Mouse (Mus musculus): ENCODE measurements around the gene Ms4a10.

- no peak for TF ChIP-seq HCFC1 (IDR thresholded peaks at IDR 0.05; ENCODE audit: borderline replicate concordance, insufficient read depth, low read length)
- no peak for TF ChIP-seq CHD2 (IDR thresholded peaks at IDR 0.05; ENCODE audit: low read depth, low read length)
- no peak for TF ChIP-seq ZC3H11A (IDR thresholded peaks at IDR 0.05; ENCODE audit: borderline replicate concordance, low read depth, low read length)
These were observed at the start of gene Ms4a10 for GRCm38 (mm10) chr19:10974238-10974865.

All from ES-E14 (cell line).